Mouse (Mus musculus) central nervous system, embryonic 11.5 days (tissue): Measurements from ENCODE around the gene Six3. TPM values are rescaled to one million over a fixed set of nuclear protein-coding genes. Genes with fewer than 3 reads are reported as not detected.

Source experiments
- polyA plus RNA-seq: library from polyadenylated mRNA; depleted of rRNA; stranded (reverse); fragments of >200 nt; gene quantifications from 2 replicates; pipeline ENCODE4 v1.2.3, GENCODE M21; 2012; rRNA removed

The Six3 gene
- 8.0 and 19.1 TPM in 2 replicates for polyA plus RNA-seq

GRCm38 (mm10) chr17:85613266-85613860 is at the start of gene Six3:
Gene Six3, plus strand, starts transcription at chr17:85613608.

Other genes starting within 250 kb of the Six3 start
- 31.3 and 35.7 TPM in 2 replicates for gene Six2, start 74.7 kb downstream of the Six3 start, polyA plus RNA-seq